Mouse (Mus musculus) heart, embryonic 13.5 days (tissue): ENCODE data around the gene Dmtf1. TPM values are rescaled to one million over a fixed set of nuclear protein-coding genes. Genes with fewer than 3 reads are reported as not detected.

Source experiments
- ATAC-seq: fragments of 200-750 bp; cut with Nextera tagmentation; 2 replicates; pipeline ENCODE4 v1.8.0; 2017; ENCODE audit warnings: moderate TSS enrichment; ENCODE audit not compliant: insufficient number of reproducible peaks, low FRiP score, low TSS enrichment; ENCODE audit errors: extremely low read depth
- H3K27ac ChIP-seq: fragments of 300-500 bp; sonication (generic); replicated peaks from 2 replicates; pipeline ENCODE4 v1.5.1; 2015; ENCODE audit warnings: moderate library complexity, mild to moderate bottlenecking, inconsistent platforms
- H3K27me3 ChIP-seq: fragments of 300-500 bp; sonication (generic); replicated peaks from 2 replicates; pipeline ENCODE4 v1.6.1; 2015; ENCODE audit warnings: mild to moderate bottlenecking, inconsistent platforms
- H3K36me3 ChIP-seq: fragments of 300-500 bp; sonication (generic); 2 replicates; pipeline ENCODE4 v1.6.1; 2015; ENCODE audit warnings: mild to moderate bottlenecking, inconsistent platforms
- H3K4me1 ChIP-seq: fragments of 300-500 bp; sonication (generic); 2 replicates; pipeline ENCODE4 v1.6.1; 2015; ENCODE audit warnings: inconsistent platforms
- H3K4me2 ChIP-seq: fragments of 300-500 bp; sonication (generic); 2 replicates; pipeline ENCODE4 v1.6.1; 2015; ENCODE audit warnings: inconsistent platforms, mild to moderate bottlenecking, moderate library complexity
- H3K4me3 ChIP-seq: fragments of 300-500 bp; sonication (generic); 2 replicates; pipeline ENCODE4 v1.5.1; 2015; ENCODE audit warnings: moderate library complexity, mild to moderate bottlenecking, inconsistent platforms
- H3K9ac ChIP-seq: fragments of 300-500 bp; sonication (generic); 2 replicates; pipeline ENCODE4 v1.6.1; 2015; ENCODE audit warnings: inconsistent platforms, mild to moderate bottlenecking, moderate library complexity
- H3K9me3 ChIP-seq: fragments of 300-500 bp; sonication (generic); 2 replicates; pipeline ENCODE4 v1.6.1; 2016; ENCODE audit warnings: inconsistent platforms
- WGBS: fragments of 180-500 bp; shearing (Covaris S2); methylation state at CpG from one replicate; pipeline ENCODE4 v1.1.7; 2015; ENCODE audit warnings: mixed read lengths; 5-methylcytosine and 5-hydroxymethylcytosine counted together
- polyA plus RNA-seq: library from polyadenylated mRNA; unstranded; fragments of >200 nt; fragmentation: Nextera tagmentation; extraction: Ambion mirVana; gene quantifications from 2 replicates; pipeline ENCODE4 v1.2.1, GENCODE M21; 2015

Dmtf1 gene
- polyA plus RNA-seq, 1 experiment from 2014 or later, result 24.5 TPM

DNA sequence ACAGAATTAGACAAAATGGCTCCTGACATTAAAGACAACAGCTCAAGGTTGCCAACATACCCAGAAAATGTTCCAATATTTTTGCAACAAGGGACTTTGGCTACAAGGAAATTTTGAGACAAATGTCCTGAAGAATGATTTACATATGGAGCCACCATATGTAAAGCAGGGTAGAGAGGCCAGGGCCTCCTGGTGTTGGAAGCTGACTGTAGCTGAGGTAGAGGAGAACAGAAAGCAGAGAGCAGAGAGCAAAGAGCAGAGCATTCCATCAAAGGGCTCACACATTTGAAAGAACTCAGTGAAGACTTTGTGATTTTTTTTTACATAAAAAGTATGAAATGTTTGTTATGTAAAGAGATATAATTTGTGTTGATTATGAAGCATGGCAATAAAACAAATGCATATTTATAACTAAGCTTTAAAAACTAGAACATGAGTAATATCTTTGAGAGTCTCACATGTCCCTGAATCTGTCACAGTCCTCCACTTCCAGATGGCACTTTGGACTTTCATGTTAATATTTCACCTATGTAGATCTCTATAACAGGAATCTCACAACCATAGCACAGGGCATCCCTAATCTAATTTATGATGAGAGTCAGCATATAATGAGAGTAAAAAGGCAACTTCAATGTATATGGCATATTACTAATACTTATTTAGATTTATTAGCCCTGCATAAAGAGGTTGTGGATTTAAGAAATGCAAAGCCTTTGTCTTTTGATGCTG lies 81.6 kb downstream of the Dmtf1 start:
- no peak overlapping the region for H3K4me3 ChIP-seq
- ATAC-seq, result no peak
- no peaks in the 10 kb centered on the region for H3K9me3 ChIP-seq
- no peak overlapping the region for H3K4me2 ChIP-seq
- no peaks in the 10 kb centered on the region for H3K4me1 ChIP-seq
- H3K9ac ChIP-seq, result no peak overlapping the region
- no peaks in the 10 kb centered on the region for H3K27me3 ChIP-seq
- H3K27ac ChIP-seq, result no peak overlapping the region
- H3K36me3 ChIP-seq, result no peaks in the 10 kb centered on the region

DNA sequence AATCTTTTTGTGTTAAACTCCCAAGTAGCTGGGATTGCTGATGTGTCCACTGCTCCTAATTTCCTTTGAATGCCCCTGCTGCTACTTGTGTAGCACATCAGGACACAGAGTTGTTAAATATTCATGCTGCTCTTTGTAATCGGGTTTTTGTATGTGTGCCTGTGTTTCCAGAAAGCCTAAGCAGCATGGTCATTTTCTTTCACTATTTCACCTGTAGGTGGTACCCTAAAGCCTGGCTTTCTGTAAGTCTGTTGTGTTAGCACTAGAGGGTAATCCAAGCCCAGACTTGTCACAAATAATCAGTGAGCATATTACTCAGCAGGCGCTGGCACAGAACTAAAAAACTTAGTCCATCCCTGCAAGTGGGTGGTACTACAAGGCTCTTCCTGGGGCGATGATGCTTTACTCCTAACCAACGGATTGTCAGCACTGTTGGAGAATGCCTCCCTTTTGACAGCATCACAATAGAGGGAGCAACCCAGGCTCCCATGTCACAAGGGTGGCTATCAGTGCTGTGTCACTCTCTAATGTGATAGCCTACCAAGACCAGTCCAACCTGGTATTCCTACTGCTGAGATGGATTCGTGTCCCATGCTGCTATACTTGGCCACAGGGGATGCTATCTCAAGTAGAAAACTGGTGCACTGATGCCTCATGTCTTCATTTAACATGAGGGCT lies 88.3 kb downstream of the Dmtf1 start:
- Histone ChIP-seq H3K27ac (no peak overlapping the region), H3K9ac (no peak overlapping the region), H3K4me1 (no peaks in the 10 kb centered on the region), H3K4me3 (no peak overlapping the region), H3K9me3 (no peaks in the 10 kb centered on the region), H3K4me2 (no peak overlapping the region), H3K36me3 (no peaks in the 10 kb centered on the region), H3K27me3 (no peaks in the 10 kb centered on the region)
- ATAC-seq, result no peak; the same call in 1 of the 2 replicates
- WGBS, result 39% methylated on average over 5 of the region's 5 CpGs

DNA sequence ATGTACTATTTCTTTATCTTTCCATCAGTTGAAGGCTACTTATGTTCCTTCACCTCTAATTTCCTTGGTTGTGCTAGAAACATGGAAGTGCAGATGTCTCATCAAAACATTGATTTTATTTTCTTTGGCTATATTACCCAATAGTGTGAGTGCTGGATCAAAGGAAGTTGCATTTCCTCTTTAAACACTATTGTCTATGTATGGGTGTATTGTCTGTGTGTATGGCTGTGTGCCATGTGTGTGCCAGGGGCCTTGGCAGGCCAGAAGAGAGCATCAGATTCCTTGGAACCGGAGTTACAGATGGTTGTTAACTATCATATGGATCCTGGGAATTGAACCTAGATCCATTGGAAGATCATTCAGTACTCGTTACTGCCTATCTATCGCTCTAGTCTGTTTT lies 90.2 kb downstream of the Dmtf1 start:
- Histone ChIP-seq H3K36me3 (no peaks in the 10 kb centered on the region), H3K9ac (no peak overlapping the region), H3K4me2 (no peak overlapping the region), H3K9me3 (no peaks in the 10 kb centered on the region), H3K4me1 (no peaks in the 10 kb centered on the region), H3K27ac (no peak overlapping the region), H3K4me3 (no peak overlapping the region), H3K27me3 (no peaks in the 10 kb centered on the region)
- 85% methylated on average over 3 of the region's 3 CpGs for WGBS
- ATAC-seq, result no peak

- no peak for ATAC-seq
- Histone ChIP-seq H3K4me3 (no peak overlapping the region), H3K36me3 (no peaks in the 10 kb centered on the region), H3K4me1 (no peaks in the 10 kb centered on the region), H3K27ac (no peak overlapping the region), H3K27me3 (no peaks in the 10 kb centered on the region), H3K9ac (no peak overlapping the region), H3K9me3 (no peaks in the 10 kb centered on the region), H3K4me2 (no peak overlapping the region)
- WGBS, result 47% methylated on average over 6 of the region's 6 CpGs
These were observed 91.9 kb downstream of the Dmtf1 start for GRCm38 (mm10) chr5:9069599-9070209.

- Histone ChIP-seq H3K4me1 (no peaks in the 10 kb centered on the region), H3K27me3 (no peaks in the 10 kb centered on the region), H3K36me3 (no peaks in the 10 kb centered on the region), H3K4me3 (no peak overlapping the region), H3K9me3 (no peaks in the 10 kb centered on the region), H3K9ac (no peak overlapping the region), H3K4me2 (no peak overlapping the region), H3K27ac (no peak overlapping the region)
- WGBS, result 48% methylated on average over 2 of the region's 2 CpGs
- ATAC-seq, result no peak
These were observed 92.7 kb downstream of the Dmtf1 start for GRCm38 (mm10) chr5:9068886-9069285.

Other genes with a start within 250 kb of the Dmtf1 start
- gene Crot, start 164.5 kb downstream of the Dmtf1 start, polyA plus RNA-seq, result 27.3 and 30.2 TPM in 2 replicates
- gene Tmem243, start 61.1 kb downstream of the Dmtf1 start, polyA plus RNA-seq, result 9.3 and 9.7 TPM in 2 replicates
- 1.4 and 1.6 TPM in 2 replicates for gene 9330182L06Rik, start 104.3 kb upstream of the Dmtf1 start, polyA plus RNA-seq